Mouse (Mus musculus) cerebellum, adult 11 months (tissue): ENCODE data around the gene Fam169b.
"Not testable (repeated sequence)": the region's sequence is repeated elsewhere in the genome, so short reads cannot be mapped to it uniquely, and the experiment has no call there.

Source experiments
- DNase-seq: peaks from one replicate; pipeline ENCODE4 v3.0.0; 2022

Gene Fam169b

DNA sequence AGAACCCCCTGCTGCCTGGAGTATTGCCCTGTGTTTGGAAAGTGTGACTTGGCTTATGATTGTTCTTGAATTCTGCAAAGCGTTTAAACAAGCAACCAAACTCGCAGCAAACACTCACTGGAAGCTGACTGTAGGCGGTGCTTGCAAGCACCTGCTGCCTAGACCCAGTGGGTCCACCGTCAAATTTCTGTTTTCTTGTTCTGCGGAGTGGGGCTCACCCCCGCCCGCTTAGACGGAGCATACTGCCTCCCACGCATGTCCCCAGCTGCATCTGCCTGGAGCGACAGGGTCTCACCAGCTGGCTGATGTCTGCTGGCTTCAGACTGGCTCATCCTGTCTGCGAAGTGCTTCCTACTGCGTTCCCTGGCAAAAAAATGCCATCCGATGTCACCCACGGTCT is 9.1 kb upstream of the Fam169b start:
- DNase-seq, result no peak

DNA sequence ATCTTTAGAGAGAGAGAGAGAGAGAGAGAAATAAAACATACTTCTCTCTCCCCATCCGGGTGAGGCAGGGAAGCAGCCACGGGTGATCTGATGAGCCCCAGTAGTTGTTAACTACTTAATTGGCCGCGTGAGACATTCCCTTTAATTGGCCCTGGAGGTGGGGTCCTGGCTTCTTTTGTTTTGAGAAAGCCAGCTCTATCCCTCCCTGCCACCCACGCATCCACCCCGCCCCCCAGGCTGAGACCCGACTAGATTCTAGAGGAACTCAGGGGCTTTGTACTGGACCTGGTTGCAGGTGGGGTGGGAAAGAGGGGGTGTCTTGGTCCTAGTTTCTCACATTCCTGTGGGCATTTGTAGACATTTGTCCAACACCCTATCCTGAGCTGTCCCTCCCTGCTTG is 8.2 kb upstream of the Fam169b start:
- DNase-seq, result no peak

DNA sequence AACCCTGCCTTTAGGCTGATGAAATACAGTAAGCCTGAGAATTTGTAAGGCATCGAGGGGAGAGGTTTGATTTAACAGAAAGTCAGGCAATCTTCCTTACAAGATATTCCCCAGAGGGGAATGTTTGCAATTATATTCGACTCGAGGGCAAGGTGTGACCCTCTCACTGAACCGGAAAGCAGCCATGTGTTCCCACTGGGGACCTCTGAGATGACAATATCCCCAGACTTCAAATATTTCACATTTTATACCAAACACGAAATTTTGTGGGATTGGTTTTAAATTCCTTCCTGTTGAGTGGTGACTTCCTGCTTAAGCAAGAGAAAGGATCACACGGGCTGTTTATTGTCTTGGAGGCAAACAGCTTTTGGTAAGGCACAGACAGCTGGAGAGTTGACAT is 6.9 kb upstream of the Fam169b start:
- no peak for DNase-seq

DNA sequence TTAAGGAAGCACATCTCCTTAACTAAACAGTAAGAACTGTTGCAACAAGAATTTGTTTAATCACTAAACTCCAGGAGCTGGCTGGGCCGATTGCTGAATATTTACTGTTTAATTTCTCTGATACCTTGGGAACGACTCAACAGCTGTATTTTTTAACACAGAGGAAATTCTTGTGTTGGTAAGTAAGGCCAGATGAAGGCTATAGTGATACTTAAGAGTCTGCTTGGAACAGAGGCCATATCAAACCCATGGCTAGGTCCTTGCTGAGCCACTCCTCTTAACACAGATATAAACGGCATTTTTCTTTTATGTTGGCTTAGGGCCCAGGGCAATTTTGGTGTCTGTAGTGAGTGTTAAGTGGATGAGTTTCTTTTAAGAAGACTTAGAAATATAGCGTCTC is 3.1 kb upstream of the Fam169b start:
- no peak for DNase-seq

DNA sequence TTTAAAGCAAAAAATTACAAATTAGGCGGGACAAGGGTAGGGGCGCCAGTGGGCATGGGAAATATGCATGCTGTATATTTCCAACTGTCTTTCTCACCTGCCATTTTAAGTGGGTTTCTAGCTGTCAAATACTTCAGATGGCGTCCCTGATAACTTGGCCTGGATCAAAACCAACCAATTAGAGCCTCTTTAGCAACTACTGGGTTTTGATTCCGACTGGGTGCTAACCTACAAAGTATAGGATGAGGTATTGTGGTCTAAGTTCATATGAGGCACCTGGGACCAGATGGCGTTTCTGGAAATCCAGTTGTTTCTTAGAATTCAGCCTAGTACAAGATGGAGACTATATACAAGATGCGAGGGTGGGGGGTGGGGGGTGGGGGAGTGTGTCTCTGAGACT is 1.8 kb upstream of the Fam169b start:
- no peak for DNase-seq

DNA sequence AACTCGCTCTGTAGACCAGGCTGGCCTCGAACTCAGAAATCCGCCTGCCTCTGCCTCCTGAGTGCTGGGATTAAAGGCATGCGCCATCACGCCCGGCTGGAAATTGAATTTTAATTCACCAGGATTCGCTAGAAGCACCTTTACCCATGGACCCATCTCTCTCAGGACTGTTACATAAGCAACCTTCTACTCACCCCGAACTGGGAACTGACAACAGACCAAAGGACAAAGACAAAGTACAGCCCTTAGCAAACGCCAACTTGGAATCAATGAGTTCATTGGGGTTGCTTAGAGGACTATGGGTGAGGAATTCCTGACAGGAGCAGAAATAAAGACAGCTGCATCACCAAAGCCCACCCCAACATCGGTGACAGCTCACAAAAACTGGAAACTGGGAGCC is 1.0 kb upstream of the Fam169b start:
- DNase-seq, result no peak

DNA sequence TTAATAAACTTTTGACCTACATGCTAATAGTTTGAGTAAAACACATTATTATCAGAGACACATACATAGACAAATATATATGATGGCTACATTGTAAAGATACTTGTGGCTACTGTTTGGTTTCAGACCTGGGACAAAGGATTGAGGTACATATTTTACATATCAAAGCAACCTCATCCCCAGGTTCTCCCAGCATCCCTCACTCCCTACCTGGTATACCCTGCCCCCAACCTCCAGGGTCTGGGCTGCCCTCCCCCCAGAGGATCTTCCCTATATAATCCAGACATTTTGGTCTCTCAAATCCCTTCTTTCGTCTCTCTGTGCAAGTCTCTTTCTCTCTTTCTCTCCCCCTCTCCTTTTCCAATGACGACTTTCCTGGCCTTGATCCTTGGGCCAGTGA is 579 bp downstream of the Fam169b start:
- no peak for DNase-seq

DNA sequence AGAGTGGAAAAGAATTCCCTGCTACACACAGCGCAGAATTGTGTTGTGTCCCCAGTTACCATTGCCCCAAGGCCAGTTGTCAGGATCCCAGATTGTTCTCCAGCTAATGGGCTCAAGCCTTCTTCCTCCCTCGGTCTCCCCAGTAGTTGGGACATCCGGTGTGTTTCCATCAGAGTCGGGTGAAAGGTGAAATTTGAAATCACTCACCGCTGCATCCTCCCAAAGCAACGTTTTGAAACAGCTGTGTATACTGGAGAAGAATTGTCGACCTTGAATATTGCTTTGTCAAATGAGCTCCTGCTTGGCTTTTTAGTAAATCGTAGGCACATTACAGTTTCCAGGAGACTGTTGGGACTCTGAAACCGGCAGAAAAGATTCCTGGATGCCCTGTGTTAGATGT is 1.3 kb downstream of the Fam169b start:
- no peak for DNase-seq

DNA sequence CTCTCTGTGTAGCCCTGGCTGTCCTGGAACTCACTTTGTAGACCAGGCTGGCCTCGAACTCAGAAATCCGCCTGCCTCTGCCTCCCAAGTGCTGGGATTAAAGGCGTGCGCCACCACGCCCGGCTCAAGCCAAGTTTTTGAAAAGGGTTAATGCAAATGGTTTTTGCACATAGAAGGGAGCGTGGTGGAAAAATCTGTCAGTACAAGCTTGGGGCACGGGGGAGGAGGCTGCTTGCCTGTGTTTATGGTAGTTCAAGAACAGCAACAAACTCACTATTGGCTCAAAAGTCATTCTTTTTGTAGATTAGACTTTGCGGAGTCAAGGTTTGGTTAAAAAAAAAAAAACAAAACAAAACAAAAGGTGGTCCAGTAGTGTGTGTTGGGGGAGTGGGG is 1.8 kb downstream of the Fam169b start:
- not testable (repeated sequence) for DNase-seq

DNA sequence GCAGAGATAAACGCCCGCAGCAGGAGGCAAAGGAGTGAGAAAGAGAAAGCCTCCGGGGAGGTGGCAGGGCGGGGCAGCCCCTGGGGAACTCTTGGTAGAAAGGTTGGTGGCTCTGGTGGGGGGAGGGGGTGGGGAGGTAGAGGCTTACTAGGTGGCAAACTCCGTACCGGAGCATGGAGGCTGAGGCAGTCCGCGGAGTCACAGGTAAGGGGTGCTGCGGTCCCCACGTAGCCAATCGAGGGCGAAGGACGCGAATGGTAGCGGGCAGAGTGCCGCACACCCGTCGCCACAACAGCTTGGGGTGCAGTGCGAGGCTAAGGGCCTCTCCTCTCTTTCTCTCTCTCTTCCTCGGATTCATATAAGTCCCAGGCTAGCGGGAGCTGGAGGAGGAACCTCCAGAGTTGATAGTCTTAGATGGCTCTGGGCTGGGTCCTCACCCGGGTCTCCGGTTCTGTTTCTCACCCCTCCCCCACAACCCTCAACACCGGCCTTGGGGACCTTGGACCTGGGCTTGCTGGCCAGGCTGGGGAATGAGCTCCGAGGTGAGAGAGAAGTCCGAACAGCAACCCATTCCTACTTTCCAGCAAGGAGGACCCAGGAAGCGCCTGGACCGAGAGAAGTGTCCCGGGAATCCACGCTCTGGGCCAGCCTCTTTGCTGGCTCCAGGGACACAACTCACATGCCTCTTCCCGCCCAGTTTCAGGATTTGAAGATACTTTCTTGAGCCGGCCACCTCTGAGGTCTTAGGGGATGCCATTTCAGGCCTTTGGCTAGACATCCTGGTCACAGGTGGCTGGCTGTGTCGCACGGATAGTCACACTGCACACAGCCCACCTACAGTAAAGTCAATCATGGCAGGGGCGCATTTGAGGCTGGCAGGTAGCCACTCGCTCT is 2.4 kb downstream of the Fam169b start:
- DNase-seq, result no peak

DNA sequence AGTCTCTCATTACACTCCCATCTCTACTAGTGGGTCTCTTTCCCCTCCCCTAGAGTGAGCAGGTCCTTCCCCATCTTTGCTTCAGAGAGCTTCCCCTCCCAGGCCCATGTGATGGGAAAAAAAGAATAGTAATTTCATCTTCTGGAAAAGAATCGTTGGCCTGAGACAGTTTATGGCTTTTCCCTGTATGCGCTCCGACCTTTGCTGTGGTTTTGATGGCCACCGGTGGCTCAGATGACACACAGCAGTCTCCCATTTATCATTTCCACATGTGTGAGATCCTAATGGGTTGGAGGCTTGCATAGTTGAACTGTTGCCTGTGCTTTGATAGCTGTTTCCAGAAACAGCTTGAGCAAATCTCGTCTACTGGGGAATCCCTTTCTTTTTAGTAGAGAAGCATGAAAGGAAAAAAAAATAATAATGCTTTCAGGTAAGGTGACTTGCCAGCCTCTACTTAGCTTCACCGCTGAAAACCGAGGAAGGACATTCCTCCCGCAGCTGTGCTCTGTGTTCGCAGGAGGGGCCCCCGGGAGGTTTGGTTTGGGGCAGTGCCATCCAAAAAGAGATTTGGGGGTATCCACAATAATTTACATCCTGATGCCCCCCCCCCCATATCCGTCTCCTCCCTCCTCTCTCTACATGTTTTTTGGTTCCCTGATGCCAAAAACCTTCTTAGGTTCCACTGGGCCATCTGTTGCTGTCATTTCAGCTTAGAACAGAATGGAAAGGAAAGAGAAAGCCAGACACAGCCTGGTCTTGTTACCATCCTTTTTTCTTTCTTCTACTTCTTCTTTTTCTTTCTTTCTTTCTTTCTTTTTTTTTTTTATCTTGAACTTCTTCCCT is 3.6 kb downstream of the Fam169b start:
- no peak for DNase-seq

DNA sequence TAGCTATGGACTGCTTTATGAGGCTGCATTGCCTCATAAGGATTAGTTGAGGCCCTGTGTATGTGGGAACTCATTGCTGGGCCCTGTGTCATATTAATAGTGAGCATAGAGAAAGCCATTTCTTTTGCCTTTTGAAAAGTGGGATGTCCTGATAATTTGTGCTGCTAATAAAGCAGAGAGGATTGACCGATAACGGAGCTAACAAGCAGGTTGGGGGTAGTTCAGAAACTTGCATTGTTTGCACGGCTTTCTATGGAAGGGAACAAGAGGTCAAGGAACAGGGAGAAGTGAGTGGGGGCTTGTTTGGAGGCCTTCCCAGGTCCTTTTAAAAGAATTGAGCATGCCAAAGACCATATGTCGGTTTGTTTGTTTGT is 4.2 kb downstream of the Fam169b start:
- no peak for DNase-seq

DNA sequence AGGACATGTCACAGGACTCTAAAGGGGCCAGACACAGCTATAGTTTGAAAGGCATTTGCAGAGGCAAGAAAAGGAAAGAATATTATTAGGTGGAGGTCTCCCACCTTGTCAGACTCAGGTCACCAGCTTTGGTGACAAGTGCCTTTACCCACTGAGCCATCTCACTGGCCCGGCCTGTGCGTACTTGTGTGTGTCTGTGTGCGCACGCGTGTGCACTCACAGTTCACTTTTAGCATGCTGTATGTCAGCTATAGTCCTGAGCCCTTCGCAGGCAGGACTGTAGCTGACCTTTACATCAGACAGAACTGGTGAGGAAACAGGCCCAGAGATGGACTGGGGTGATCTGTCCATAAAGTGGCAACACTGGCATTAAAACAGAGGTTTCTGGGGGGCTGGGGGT is 4.7 kb downstream of the Fam169b start:
- DNase-seq, result no peak

DNA sequence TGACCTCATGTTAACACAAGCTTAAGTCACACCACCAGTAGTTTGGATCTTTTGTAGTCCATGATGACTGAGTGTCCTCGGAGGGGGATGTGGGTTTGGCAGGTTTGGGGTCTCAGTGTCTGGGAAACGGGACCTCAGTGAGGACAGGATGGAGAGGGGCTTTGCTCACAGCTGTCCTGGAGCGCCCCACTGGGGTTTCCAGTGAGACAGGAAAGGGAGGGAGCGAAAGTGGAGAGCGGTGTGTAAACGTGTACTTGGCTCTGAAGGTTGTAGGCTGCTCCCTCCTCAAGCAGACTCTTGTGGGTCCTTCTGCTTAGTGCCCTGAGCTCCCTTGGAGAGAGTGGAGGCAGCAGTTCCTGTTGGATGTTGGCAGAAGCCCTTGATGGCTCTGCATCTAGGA is 5.3 kb downstream of the Fam169b start:
- DNase-seq, result no peak

DNA sequence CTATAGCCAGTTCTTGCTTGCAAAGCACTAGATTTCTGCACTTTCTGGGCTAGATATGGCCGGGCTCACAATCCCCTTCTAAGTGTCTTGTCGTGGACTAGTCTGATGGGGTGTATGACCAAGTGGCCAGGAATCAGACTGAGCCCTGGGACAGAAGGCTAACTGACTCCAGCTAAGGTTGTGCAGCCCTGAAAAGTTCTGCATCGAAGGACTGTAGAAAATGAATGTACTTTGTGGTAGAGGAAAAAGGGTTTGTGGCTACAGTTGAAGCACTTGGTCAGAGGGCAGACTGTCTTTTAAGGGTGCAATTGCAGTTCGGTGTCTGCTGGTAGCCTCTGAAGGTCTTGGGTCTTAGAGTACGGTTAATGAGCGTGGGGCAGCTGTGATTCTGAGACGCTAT is 5.8 kb downstream of the Fam169b start:
- DNase-seq, result no peak

DNA sequence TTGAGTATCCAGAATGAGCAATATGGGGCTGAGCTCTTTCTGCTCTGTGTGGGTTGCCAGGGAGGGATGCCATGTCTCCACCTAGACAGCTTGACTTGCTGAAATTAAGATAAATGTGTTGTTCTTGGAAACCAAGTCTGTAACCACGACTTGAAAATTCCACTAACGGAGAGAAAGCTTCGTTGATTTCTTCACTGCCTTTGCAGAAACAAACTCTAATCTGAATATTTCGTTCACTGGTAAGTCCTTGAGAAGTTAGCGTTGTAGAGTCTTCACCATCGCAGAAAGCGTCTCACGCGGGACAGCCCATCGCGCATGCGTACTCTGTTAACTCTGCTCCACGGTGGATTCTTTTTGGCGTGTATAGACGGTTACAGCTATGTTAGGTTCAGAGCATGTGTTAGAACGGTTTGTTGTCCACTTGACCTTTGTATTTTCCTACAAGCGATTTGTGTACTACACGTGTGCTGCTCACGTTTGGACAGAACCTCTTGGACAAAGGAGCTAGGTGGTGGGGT is 6.8 kb downstream of the Fam169b start:
- no peak for DNase-seq

DNA sequence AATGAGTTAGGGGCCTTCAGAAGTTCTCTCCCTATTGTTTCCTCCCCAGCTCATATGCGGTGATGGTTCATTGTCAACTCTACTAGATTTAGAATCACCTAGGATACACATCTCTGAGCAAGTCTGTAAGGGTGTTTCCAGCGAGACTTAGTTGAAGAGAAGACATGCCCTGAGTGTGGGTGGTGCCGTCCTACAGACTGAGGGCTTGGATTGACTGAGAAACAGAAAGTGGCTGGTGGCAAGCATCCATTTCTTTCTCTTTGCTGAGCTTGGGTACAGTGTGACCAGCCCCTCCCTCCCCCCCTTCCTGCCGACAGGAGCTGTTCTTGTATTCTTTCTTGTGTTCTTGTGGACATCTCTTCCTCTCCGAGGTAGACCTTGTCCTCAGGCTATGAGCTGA is 7.7 kb downstream of the Fam169b start:
- no peak for DNase-seq

DNA sequence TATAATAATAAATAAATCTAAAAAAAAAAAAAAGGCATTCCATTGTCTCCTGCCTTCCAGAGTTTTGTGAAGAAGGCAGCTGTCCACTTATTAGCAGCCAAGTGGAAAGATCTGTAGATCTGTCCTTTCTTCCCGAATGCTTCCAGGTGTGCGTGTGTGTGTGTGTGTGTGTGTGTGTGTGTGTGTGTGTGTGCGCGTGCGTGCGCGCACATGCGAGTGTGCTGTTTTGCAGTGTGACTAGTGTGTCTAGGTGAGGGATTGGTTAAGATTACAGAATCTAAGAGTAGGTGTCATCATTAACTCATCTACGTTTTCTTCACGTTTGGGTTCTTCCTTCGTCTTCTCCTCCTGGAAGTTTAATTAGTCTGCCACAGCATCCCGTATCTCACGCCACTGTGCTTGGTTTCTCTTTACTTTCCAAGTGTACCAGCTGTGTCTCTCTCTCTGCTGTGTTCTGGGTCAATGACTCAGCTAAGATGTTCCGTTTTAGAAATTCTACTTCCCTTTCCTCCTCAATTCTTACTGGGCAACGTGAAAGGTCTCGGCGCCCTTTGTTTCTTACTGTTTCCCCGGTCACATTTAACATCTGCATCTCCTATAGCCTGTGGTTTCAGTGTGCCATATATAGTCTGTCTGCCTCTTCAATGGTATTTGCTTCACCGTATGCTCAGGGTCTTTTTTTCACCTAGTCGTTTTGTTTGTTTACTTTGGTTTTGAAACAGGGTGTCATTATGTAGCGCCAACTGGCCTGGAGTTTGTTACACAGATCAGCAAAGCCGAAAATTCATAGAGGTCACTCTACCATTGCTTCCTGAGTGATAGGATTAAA is 8.9 kb downstream of the Fam169b start:
- no peak for DNase-seq

DNA sequence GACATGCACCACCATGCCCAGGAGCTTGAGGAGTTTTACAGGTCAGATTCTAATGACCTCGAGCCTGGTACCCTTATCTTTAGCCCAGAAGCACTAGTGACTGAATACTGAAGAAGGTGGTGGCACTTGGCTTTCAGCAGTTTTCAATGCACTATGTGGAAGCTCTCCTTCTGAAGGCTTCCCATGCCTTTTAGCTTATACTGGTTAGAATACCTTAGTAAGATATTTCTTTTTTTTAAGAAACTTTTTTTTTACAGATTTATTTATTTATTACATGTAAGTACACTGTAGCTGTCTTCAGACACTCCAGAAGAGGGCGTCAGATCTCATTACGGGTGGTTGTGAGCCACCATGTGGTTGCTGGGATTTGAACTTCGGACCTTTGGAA is 9.5 kb downstream of the Fam169b start:
- not testable (repeated sequence) for DNase-seq

DNA sequence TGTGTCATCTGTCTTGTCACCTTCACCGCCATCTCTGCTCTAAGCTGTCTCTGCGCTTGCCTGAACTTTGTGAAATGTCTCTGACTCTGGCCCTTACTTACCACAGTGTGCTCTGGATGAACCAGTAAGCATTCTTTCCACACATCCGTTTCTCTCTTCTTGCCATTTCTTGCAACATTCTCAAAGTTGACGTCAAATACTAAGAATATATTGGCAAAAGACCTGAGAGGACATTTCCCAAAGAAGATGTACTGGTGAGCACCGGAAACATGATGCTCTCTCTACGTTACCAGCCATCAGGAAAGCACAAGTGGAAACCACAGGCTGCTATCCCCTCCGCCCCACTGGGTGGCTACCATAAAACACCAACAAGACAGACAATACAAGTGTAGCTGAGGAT is 10.1 kb downstream of the Fam169b start:
- no peak for DNase-seq

DNA sequence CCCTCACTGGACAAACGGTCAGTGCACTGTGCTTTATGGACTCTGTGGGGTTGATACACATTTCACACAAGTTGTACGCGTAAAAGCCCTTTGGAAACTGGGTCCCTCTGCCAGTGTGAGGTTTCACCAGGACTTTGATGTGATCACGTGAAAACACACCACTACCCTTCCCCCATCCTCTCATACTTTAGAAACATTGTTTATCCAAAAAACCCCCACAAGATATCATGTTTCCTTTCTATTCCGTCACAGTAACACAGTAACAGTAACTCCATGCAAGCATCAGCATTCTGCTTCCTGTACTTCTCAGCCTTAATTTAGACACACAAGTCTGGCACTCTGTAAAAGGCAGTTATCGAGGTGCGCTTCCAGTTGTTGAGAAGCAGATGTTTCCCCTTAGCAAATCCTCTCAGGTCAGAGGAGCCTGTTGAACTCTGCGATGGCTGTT is 12.2 kb downstream of the Fam169b start:
- DNase-seq, result no peak

DNA sequence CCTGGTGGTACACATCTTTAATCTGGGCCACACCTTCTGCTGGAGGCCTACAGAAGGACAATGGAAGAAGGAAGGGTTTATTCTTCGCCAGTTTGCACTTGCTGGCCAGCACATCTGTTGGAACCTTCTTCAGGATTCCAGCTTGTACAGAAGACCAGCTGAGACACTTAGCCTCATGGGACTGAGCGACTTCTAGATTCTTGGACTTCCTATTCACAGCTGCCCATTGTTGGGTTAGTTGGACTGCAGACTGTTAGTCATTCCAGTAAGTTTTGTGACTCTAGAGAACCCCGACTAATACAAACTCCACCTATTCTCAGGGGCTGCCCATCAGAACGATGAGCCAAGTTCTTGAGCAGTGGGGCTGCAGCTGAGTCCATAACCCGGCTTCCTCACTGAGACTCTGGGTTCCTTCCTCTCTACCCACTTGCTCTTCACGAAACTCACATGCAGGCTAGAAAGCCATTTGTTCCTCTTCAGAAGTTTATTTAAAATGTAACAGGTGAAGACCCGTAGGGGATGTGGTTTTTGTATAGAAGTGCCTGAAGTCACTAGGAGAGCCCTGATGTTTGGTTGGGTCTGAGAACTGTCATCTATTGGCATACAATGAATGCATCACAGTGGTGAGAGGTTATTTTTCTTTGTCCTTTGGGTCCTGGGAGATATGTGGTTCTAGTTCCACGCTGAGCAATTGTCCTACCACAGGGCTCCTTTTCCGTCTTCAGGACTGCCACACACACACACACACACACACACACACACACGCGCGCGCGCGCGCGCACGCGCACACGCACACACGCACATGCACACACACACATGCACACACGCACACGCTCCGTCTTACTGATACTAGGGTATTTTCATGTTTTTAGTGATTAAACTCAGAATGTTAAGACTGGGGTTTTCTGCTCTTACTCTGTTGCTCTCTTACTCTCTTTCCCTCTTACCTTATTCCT is 13.2 kb downstream of the Fam169b start:
- DNase-seq, result no peak
